Mouse (Mus musculus) heart, adult 2 months (tissue): ENCODE measurements around the gene Otoa. TPM values are rescaled to one million over a fixed set of nuclear protein-coding genes. Genes with fewer than 3 reads are reported as not detected.

Source experiments
- DNase-seq, 2 experiments: peaks; one replicate each; pipeline ENCODE4 v3.0.0; 2021
- H3K27ac ChIP-seq: fragments of 200-600 bp; 2 replicates; pipeline ENCODE4 v1.8.1; 2022
- H3K27me3 ChIP-seq: fragments of 200-500 bp; 2 replicates; pipeline ENCODE4 v1.6.1; 2012; ENCODE audit warnings: mild to moderate bottlenecking, low read length, inconsistent platforms, mixed read lengths; ENCODE audit not compliant: control insufficient read depth, insufficient read depth
- H3K36me3 ChIP-seq: fragments of 200-500 bp; 2 replicates; pipeline ENCODE4 v1.6.1; 2012; ENCODE audit warnings: low read length, inconsistent platforms; ENCODE audit not compliant: control insufficient read depth, insufficient read depth
- H3K4me1 ChIP-seq: fragments of 200-500 bp; 2 replicates; pipeline ENCODE4 v1.6.1; 2011; ENCODE audit warnings: low read length; ENCODE audit not compliant: control insufficient read depth, insufficient read depth
- H3K4me3 ChIP-seq: fragments of 200-600 bp; 2 replicates; pipeline ENCODE4 v1.8.1; 2022
- H3K79me2 ChIP-seq: fragments of 200-500 bp; replicated peaks from 2 replicates; pipeline ENCODE4 v1.6.1; 2012; ENCODE audit warnings: mild to moderate bottlenecking, inconsistent platforms, low read length, moderate library complexity, mixed read lengths; ENCODE audit not compliant: control insufficient read depth, insufficient read depth
- H3K9ac ChIP-seq: fragments of 200-500 bp; 2 replicates; pipeline ENCODE4 v1.6.1; 2012; ENCODE audit warnings: low read depth, mild to moderate bottlenecking, control low read depth, inconsistent platforms, low read length, mixed read lengths
- CTCF ChIP-seq: fragments of 200-600 bp; IDR thresholded peaks from 2 replicates; pipeline ENCODE4 v1.8.1; 2022; ENCODE audit warnings: antibody characterized with exemption, mild to moderate bottlenecking, moderate library complexity
- EP300 ChIP-seq: fragments of 200-500 bp; IDR thresholded peaks from 2 replicates; pipeline ENCODE4 v1.6.1; 2011; ENCODE audit warnings: low read depth, low read length, control low read depth; ENCODE audit not compliant: insufficient read depth
- POLR2A ChIP-seq: fragments of 200-500 bp; IDR thresholded peaks from 2 replicates; pipeline ENCODE4 v1.6.1; 2011; ENCODE audit warnings: mild to moderate bottlenecking, low read depth, low read length, control low read depth; ENCODE audit not compliant: insufficient read depth
- WGBS: fragments of 180-500 bp; shearing (Covaris S2); methylation state at CpG from one replicate; pipeline ENCODE4 v1.1.7; 2018; 5-methylcytosine and 5-hydroxymethylcytosine counted together
- intact Hi-C: fragments of 180-260 bp; cut with DNase I; formaldehyde crosslinking; loops from one replicate; pipeline ENCODE4 v1.15.1; 2025
- long read RNA-seq: library from polyadenylated mRNA; stranded (forward); transcript quantifications from one replicate; pipeline ENCODE4 v2.0.0, GENCODE M21; 2021
- polyA plus RNA-seq: library from polyadenylated mRNA; depleted of rRNA; stranded (reverse); fragments of >200 nt; gene quantifications from 2 replicates; pipeline ENCODE4 v1.2.3, GENCODE M21; 2012; rRNA removed
- total RNA-seq, 2 experiments: library from RNA; stranded (reverse); gene quantifications; 2 replicates each; pipeline ENCODE4 v1.2.3; 2021

Otoa gene
- total RNA-seq (under 1 TPM in 1 of 2 experiments, not detected in 1; 0.30 TPM), polyA plus RNA-seq (0.10 TPM in 1 of 2 replicates, not detected in the other)
- long read RNA-seq, result 0 reads

DNA sequence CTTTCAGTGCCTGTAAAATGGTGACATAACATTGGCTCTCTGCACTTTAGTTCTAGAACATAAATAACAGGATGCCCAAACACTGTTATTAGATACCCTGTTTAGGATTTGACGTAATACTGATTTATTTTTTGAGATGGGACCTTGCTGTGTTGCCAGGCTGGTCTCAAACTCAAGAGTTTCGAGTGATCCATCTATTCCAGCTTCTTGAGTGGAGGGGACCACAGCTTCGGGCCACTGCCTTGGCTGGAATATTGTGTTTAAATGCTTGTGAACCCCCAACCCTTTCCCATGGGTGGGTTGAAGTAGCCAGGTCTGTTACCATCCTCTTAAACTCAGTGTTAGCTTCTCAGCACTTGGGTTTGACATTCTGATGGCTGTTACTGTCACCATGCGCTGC is at the start of gene Otoa:
Gene Otoa, plus strand, starts transcription at position 301 of the 400 bp plus-strand sequence.
- no peaks in the 10 kb centered on the region for H3K79me2 ChIP-seq
- no peak for TF ChIP-seq EP300
- DNase-seq, result no peak
- no peak within 1 kb of the TSS for H3K9ac ChIP-seq
- 90% methylated on average over 4 of the region's 4 CpGs for WGBS
- H3K4me3 ChIP-seq, result no peak within 1 kb of the TSS
- H3K4me1 ChIP-seq, result no peaks in the 10 kb centered on the region; the same call in 1 of the 2 replicates
- no peak within 1 kb of the TSS for H3K27ac ChIP-seq
- H3K36me3 ChIP-seq, result no peaks in the 10 kb centered on the region
- no peaks in the 10 kb centered on the region for H3K27me3 ChIP-seq
- intact Hi-C loops, result no loop called here

DNA sequence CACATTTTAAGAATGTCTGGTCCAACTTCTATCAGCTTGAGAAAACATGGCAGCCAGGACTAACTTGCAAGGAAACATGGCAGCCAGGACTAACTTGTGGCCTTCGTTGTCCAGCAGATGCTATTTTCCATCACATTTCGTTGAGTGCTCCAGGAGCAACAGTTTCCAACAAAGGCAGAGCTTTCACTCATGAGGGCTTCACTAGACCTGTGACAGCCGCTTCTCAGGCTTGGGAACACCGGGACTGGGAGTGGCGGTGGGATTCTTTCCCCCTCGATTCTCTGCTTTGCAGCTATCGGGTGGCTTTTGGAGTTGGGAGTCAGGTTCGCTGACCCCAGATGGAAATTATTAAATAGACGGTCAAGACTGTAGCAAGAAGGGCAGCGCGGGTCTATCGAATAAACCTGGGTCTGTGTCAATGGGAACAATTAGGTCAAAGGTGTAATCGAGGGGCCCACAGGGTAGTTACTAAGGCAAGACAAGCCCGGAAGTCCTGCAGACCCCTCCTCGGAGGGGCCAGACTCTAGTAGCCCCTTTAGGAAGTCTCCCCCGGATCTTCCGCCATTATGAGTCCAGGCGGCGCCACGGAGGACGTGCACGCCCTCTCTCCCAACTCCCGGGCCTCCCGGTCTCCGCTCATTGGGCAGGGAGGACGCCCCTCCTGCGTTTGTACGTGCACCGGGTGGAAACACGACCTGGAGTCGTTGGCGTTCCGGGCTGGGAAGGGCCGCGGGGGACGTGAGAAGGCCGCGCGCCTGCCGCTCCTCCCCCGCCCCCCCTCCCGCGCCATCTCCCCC is 47.4 kb upstream of the Otoa start, which contains the start of gene Mettl9:
Gene Mettl9, plus strand, starts transcription at position 590 of the 797 bp plus-strand sequence.
- Histone ChIP-seq H3K79me2 (peaks cover 2% of the 10 kb centered on the region; the same call in 1 of the 2 replicates), H3K27ac (peak within 1 kb of the TSS; percentile 97), H3K4me1 (no peaks in the 10 kb centered on the region; the same call in 1 of the 2 replicates), H3K27me3 (no peaks in the 10 kb centered on the region; the same call in 1 of the 2 replicates), H3K4me3 (peak within 1 kb of the TSS; percentile 98), H3K9ac (peak within 1 kb of the TSS; percentile 97), H3K36me3 (peaks cover 5% of the 10 kb centered on the region)
- 3% methylated on average over 35 of the region's 43 CpGs for WGBS
- peak; percentile 93 to 95 for DNase-seq
- TF ChIP-seq EP300 (peak; percentile 54; the same call in 1 of the 2 replicates), CTCF (peak; percentile 25), POLR2A (peak; percentile 88)
- intact Hi-C loops, result loop anchor here (2.0 to 10.0 kb wide), 2 partner anchors 51 to 399 kb away; partner anchors contain the start of genes Cdr2, Mfsd13b and Uqcrc2

DNA sequence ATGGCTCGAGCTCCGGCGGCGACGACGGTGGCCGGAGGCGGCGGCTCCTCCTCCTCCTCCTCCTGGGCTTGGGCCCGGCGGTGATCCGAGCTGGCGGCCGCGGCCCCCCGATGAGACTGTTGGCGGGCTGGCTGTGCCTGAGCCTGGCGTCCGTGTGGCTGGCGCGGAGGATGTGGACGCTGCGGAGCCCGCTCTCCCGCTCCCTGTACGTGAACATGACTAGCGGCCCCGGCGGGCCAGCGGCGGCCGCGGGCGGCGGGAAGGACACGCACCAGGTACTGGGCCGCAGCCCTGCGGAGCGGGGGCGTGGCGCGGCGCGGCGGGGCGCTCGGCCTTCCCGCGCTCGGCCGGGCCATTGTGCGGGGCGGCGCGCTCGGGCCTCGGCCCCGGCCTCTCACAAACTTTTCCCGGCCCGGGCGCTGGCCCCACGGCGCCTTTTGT is 46.7 kb upstream of the Otoa start:
- no peaks in the 10 kb centered on the region; the same call in 1 of the 2 replicates for H3K27me3 ChIP-seq
- H3K4me1 ChIP-seq, result no peaks in the 10 kb centered on the region; the same call in 1 of the 2 replicates
- H3K79me2 ChIP-seq, result peaks cover 2% of the 10 kb centered on the region; the same call in 1 of the 2 replicates
- H3K9ac ChIP-seq, result peak overlapping the region; percentile 97
- DNase-seq, result no peak
- TF ChIP-seq EP300 (no peak), CTCF (no peak), POLR2A (no peak)
- intact Hi-C loops, result loop anchor here (2.0 to 10.0 kb wide), 4 partner anchors 38 to 400 kb away; partner anchors contain the start of genes Cdr2, Igsf6, Mfsd13b and Uqcrc2
- H3K36me3 ChIP-seq, result peaks cover 5% of the 10 kb centered on the region
- 2% methylated on average over 52 of the region's 63 CpGs for WGBS
- peak overlapping the region; percentile 98 for H3K4me3 ChIP-seq
- H3K27ac ChIP-seq, result peak overlapping the region; percentile 97

DNA sequence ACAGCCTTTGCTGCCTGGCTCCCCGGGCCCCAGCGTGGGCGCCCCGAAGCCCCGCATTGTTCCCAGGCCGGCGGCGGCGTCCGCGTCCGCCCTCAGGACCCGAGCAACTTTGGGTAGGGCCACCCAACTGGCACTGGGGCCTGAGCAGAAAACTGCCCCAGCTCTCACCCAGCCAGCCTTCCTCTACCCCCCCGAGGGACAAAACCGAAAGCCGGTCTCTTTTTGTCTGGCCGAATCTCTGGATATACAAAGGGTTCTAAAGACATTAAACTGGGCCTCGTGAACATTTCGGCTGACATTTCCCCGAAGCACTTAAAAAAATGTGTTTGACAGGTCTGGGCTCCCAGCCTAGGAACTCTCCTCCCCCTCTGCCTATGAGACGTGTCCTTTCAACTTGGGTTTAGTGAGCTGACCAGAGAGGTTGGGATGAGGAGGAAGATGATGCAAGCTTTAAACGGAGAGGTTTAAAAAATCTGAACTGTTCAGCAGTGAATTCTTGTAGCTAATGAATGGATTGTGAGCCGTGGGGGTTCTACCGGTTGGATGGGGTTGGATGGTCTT is 46.2 kb upstream of the Otoa start:
- peaks cover under 1% of the 10 kb centered on the region; the same call in 1 of the 2 replicates for H3K4me1 ChIP-seq
- H3K27ac ChIP-seq, result peak overlapping the region; percentile 97
- TF ChIP-seq EP300 (peak; percentile 39; the same call in 1 of the 2 replicates), CTCF (no peak)
- H3K36me3 ChIP-seq, result peaks cover 5% of the 10 kb centered on the region
- H3K4me3 ChIP-seq, result peak overlapping the region; percentile 98
- peak in 1 of 2 experiments; percentile 69 for DNase-seq
- H3K9ac ChIP-seq, result peak overlapping the region; percentile 97
- H3K27me3 ChIP-seq, result no peaks in the 10 kb centered on the region; the same call in 1 of the 2 replicates
- intact Hi-C loops, result loop anchor here (2.0 to 10.0 kb wide), 4 partner anchors 37 to 400 kb away; partner anchors contain the start of genes Cdr2, Igsf6, Mfsd13b and Uqcrc2
- peaks cover 2% of the 10 kb centered on the region for H3K79me2 ChIP-seq
- 1% methylated on average over 21 of the region's 24 CpGs for WGBS

DNA sequence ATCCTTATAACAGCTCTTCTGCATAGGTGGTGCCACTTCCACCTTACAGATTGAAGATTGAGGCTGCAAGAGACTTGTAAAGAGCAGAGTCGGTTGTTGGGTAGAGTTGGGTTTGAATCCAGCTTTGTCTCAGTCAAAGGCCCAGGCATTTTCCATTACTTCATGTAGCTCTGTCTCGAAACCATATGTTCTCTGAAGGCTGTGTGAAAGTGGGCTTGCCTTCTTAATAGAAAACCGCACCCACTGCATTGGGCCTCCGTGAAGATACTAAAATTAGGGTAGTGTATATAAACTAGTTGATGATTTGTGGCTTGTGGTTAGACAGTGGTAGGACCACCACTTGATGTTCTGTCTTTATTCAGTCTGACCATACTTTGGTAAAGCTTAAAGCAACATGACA is 40.9 kb upstream of the Otoa start:
- H3K4me3 ChIP-seq, result no peak overlapping the region
- TF ChIP-seq EP300 (no peak), POLR2A (no peak), CTCF (no peak)
- no peak overlapping the region for H3K9ac ChIP-seq
- WGBS, result 70% methylated on average over 4 of the region's 4 CpGs
- H3K36me3 ChIP-seq, result peaks cover 26% of the 10 kb centered on the region
- H3K79me2 ChIP-seq, result peaks cover 13% of the 10 kb centered on the region
- no peak for DNase-seq
- intact Hi-C loops, result no loop called here
- H3K4me1 ChIP-seq, result peaks cover 15% of the 10 kb centered on the region
- H3K27me3 ChIP-seq, result no peaks in the 10 kb centered on the region
- H3K27ac ChIP-seq, result peak overlapping the region; percentile 19; the same call in 1 of the 2 replicates
